Mouse (Mus musculus) heart, embryonic 14.5 days (tissue): ENCODE results near the gene Scube2. TPM values are rescaled to one million over a fixed set of nuclear protein-coding genes. Genes with fewer than 3 reads are reported as not detected.
A peak's percentile ranks its signal among the peaks of the same experiment; 100 is the strongest.

Source experiments
- ATAC-seq: fragments of 200-750 bp; cut with Nextera tagmentation; 2 replicates; pipeline ENCODE4 v1.8.0; 2017; ENCODE audit warnings: low read depth, moderate TSS enrichment; ENCODE audit not compliant: insufficient number of reproducible peaks, insufficient read depth, low FRiP score
- H3K27ac ChIP-seq, 2 experiments: fragments of 200-500 bp in 1 of 2; fragments of 300-500 bp in 1 of 2; sonication (generic) in 1 of 2; replicated peaks in 1 of 2; 2 replicates each; pipeline ENCODE4 v1.5.1; 2012 to 2014; ENCODE audit warnings: low read depth in 2 of 2, low read length in 2 of 2, control low read depth in 1 of 2, mild to moderate bottlenecking in 1 of 2, mixed read lengths in 1 of 2; ENCODE audit not compliant: control insufficient read depth in 1 of 2, insufficient read depth in 1 of 2
- H3K27me3 ChIP-seq: fragments of 300-500 bp; sonication (generic); 2 replicates; pipeline ENCODE4 v1.6.1; 2014; ENCODE audit warnings: mild to moderate bottlenecking, low read length, control low read depth; ENCODE audit not compliant: control insufficient read depth, insufficient read depth
- H3K36me3 ChIP-seq: fragments of 300-500 bp; sonication (generic); 2 replicates; pipeline ENCODE4 v1.6.1; 2014; ENCODE audit warnings: mild to moderate bottlenecking, control low read depth, low read length, mixed read lengths; ENCODE audit not compliant: control insufficient read depth, insufficient read depth
- H3K4me1 ChIP-seq, 2 experiments: fragments of 200-500 bp in 1 of 2; fragments of 300-500 bp in 1 of 2; sonication (generic) in 1 of 2; 2 replicates each; pipeline ENCODE4 v1.6.1; 2012 to 2014; ENCODE audit warnings: low read length in 2 of 2, control low read depth in 1 of 2, mixed read lengths in 1 of 2; ENCODE audit not compliant: control insufficient read depth in 2 of 2, insufficient read depth in 2 of 2
- H3K4me2 ChIP-seq: fragments of 300-500 bp; sonication (generic); 2 replicates; pipeline ENCODE4 v1.6.1; 2014; ENCODE audit warnings: mild to moderate bottlenecking, low read length
- H3K4me3 ChIP-seq, 2 experiments: fragments of 200-500 bp in 1 of 2; fragments of 300-500 bp in 1 of 2; sonication (generic) in 1 of 2; 2 replicates each; pipeline ENCODE4 v1.5.1; 2012 to 2014; ENCODE audit warnings: low read length in 2 of 2, mild to moderate bottlenecking in 2 of 2, control low read depth in 1 of 2, low read depth in 1 of 2, moderate library complexity in 1 of 2; ENCODE audit not compliant: control insufficient read depth in 1 of 2, insufficient read depth in 1 of 2
- H3K9ac ChIP-seq: fragments of 300-500 bp; sonication (generic); 2 replicates; pipeline ENCODE4 v1.6.1; 2014; ENCODE audit warnings: mild to moderate bottlenecking, low read length
- H3K9me3 ChIP-seq: fragments of 300-500 bp; sonication (generic); 2 replicates; pipeline ENCODE4 v1.6.1; 2016; ENCODE audit warnings: low read length, control low read depth; ENCODE audit not compliant: control insufficient read depth
- WGBS: fragments of 180-500 bp; shearing (Covaris S2); extraction: QIAGEN DNeasy Blood & Tissue Kit; methylation state at CpG from one replicate; pipeline ENCODE4 v1.1.7; 2014; 5-methylcytosine and 5-hydroxymethylcytosine counted together
- polyA plus RNA-seq: library from polyadenylated mRNA; unstranded; fragments of >200 nt; fragmentation: Nextera tagmentation; extraction: Ambion mirVana; gene quantifications from 2 replicates; pipeline ENCODE4 v1.2.1, GENCODE M21; 2014

The Scube2 gene
- polyA plus RNA-seq, 1 experiment from 2014 or later, result 12.4 TPM

GRCm38 (mm10) chr7:109889300-109889699, 23.8 kb upstream of the Scube2 start:
- H3K4me3 ChIP-seq, result no peak overlapping the region
- peaks cover 66% of the 10 kb centered on the region for H3K36me3 ChIP-seq
- H3K4me2 ChIP-seq, result no peak overlapping the region
- no peaks in the 10 kb centered on the region for H3K27me3 ChIP-seq
- H3K4me1 ChIP-seq, result no peaks in the 10 kb centered on the region
- H3K27ac ChIP-seq, result no peak overlapping the region
- ATAC-seq, result no peak
- WGBS, result 83% methylated on average over 5 of the region's 5 CpGs
- 0 out of 2 replicates have a peak, but pooled peaks cover 3% of the 10 kb centered on the region for H3K9me3 ChIP-seq
- no peak overlapping the region for H3K9ac ChIP-seq

GRCm38 (mm10) chr7:109886249-109886648, 20.8 kb upstream of the Scube2 start:
- no peak for ATAC-seq
- Histone ChIP-seq H3K9me3 (0 out of 2 replicates have a peak, but pooled peaks cover 3% of the 10 kb centered on the region), H3K4me3 (no peak overlapping the region), H3K27ac (no peak overlapping the region), H3K4me2 (no peak overlapping the region), H3K36me3 (peaks cover 39% of the 10 kb centered on the region), H3K4me1 (no peaks in the 10 kb centered on the region), H3K9ac (no peak overlapping the region), H3K27me3 (no peaks in the 10 kb centered on the region)
- 90% methylated on average over 1 of the region's 1 CpGs for WGBS

- Histone ChIP-seq H3K4me3 (no peak overlapping the region), H3K4me1 (peaks cover 6 to 7% of the 10 kb centered on the region in 2 experiments), H3K27ac (no peak overlapping the region), H3K9me3 (0 out of 2 replicates have a peak, but pooled peaks cover 3% of the 10 kb centered on the region), H3K9ac (no peak overlapping the region), H3K4me2 (no peak overlapping the region), H3K36me3 (peaks cover 10% of the 10 kb centered on the region; the same call in 1 of the 2 replicates), H3K27me3 (no peaks in the 10 kb centered on the region)
- WGBS, result 82% methylated on average over 2 of the region's 2 CpGs
- no peak for ATAC-seq
Observed at GRCm38 (mm10) chr7:109882574-109882973, 17.1 kb upstream of the Scube2 start.

GRCm38 (mm10) chr7:109881561-109882099, 16.2 kb upstream of the Scube2 start:
- no peak overlapping the region for H3K4me3 ChIP-seq
- H3K4me1 ChIP-seq, result peaks cover 6 to 7% of the 10 kb centered on the region in 2 experiments
- no peak overlapping the region for H3K9ac ChIP-seq
- no peak overlapping the region for H3K27ac ChIP-seq
- ATAC-seq, result no peak
- 42% methylated on average over 2 of the region's 2 CpGs for WGBS
- no peaks in the 10 kb centered on the region for H3K27me3 ChIP-seq
- H3K9me3 ChIP-seq, result 0 out of 2 replicates have a peak, but pooled peaks cover under 1% of the 10 kb centered on the region
- H3K4me2 ChIP-seq, result no peak overlapping the region
- H3K36me3 ChIP-seq, result peaks cover 1% of the 10 kb centered on the region; the same call in 1 of the 2 replicates

- H3K27me3 ChIP-seq, result no peaks in the 10 kb centered on the region
- WGBS, result 17% methylated on average over 12 of the region's 12 CpGs
- peak overlapping the region; percentile 53 for H3K4me2 ChIP-seq
- H3K4me1 ChIP-seq, result peaks cover 6 to 7% of the 10 kb centered on the region in 2 experiments
- H3K9ac ChIP-seq, result peak overlapping the region; percentile 46; the same call in 1 of the 2 replicates
- H3K4me3 ChIP-seq, result 0 out of 4 replicates have a peak overlapping the region, but pooled peaks of 1 of the 2 experiments have one; percentile 3
- no peaks in the 10 kb centered on the region for H3K9me3 ChIP-seq
- ATAC-seq, result no peak; the same call in 1 of the 2 replicates
- H3K36me3 ChIP-seq, result no peaks in the 10 kb centered on the region
- H3K27ac ChIP-seq, result no peak overlapping the region
Observed at GRCm38 (mm10) chr7:109879158-109879557, 13.7 kb upstream of the Scube2 start.

- Histone ChIP-seq H3K9ac (no peak overlapping the region), H3K36me3 (no peaks in the 10 kb centered on the region), H3K27ac (no peak overlapping the region), H3K4me2 (no peak overlapping the region), H3K9me3 (no peaks in the 10 kb centered on the region), H3K4me3 (no peak overlapping the region), H3K4me1 (peaks cover 6 to 7% of the 10 kb centered on the region in 2 experiments), H3K27me3 (no peaks in the 10 kb centered on the region)
- 48% methylated on average over 8 of the region's 8 CpGs for WGBS
- no peak; the same call in 1 of the 2 replicates for ATAC-seq
Observed at GRCm38 (mm10) chr7:109876085-109876484, 10.6 kb upstream of the Scube2 start.

GRCm38 (mm10) chr7:109875598-109875997, 10.1 kb upstream of the Scube2 start:
- no peaks in the 10 kb centered on the region for H3K27me3 ChIP-seq
- no peaks in the 10 kb centered on the region for H3K36me3 ChIP-seq
- no peak overlapping the region for H3K4me3 ChIP-seq
- no peak for ATAC-seq
- no peak overlapping the region for H3K4me2 ChIP-seq
- H3K9me3 ChIP-seq, result no peaks in the 10 kb centered on the region
- no peak overlapping the region for H3K27ac ChIP-seq
- no peak overlapping the region for H3K9ac ChIP-seq
- peaks cover 6 to 7% of the 10 kb centered on the region in 2 experiments for H3K4me1 ChIP-seq
- 50% methylated on average over 3 of the region's 3 CpGs for WGBS

- ATAC-seq, result no peak
- no peak overlapping the region for H3K9ac ChIP-seq
- no peaks in the 10 kb centered on the region for H3K36me3 ChIP-seq
- no peak overlapping the region for H3K27ac ChIP-seq
- no peaks in the 10 kb centered on the region for H3K9me3 ChIP-seq
- peaks cover 6 to 7% of the 10 kb centered on the region in 2 experiments for H3K4me1 ChIP-seq
- H3K27me3 ChIP-seq, result no peaks in the 10 kb centered on the region
- H3K4me3 ChIP-seq, result no peak overlapping the region
- no peak overlapping the region for H3K4me2 ChIP-seq
Observed at GRCm38 (mm10) chr7:109875033-109875432, 9.6 kb upstream of the Scube2 start.
